Mouse (Mus musculus): ENCODE measurements around the gene Ccer2. TPM values are rescaled to one million over a fixed set of nuclear protein-coding genes. Genes with fewer than 3 reads are reported as not detected.

The Ccer2 gene
- polyA plus RNA-seq, 2 experiments, result 0.24 TPM; not detected in 1

DNA sequence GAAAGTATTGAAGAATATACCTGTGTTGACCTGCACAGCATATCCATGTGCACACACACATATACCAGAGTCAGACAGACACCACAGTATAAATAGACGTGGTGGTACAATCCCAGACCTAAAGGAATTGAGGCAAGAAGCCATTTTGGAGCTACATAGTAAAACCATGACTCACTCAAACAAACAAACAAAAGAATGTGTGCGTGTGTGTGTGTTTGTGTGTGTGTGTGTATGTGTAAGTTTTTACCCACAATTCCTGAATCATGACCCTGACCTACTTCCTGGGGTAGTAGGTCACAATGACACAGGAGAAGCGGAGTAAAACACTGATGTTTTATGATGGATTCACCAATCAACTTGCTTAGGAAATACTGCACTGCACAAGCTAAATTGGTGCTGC, 45.5 kb downstream of the Ccer2 start:
- ATAC-seq (ENCODE audit: low FRiP score, low read depth) (no peak), DNase-seq (ENCODE audit: low spot score) (no peak)
- no peak overlapping the region for H3K4me3 ChIP-seq (replicated peaks; ENCODE audit: low read length)
- no peak overlapping the region for H3K4me2 ChIP-seq (replicated peaks; ENCODE audit: low read depth, low read length, severe bottlenecking)
- TF ChIP-seq POLR2A (IDR thresholded peaks at IDR 0.05; ENCODE audit: borderline replicate concordance, extremely low read depth, insufficient read depth, insufficient read length), result no peak
- peaks cover 24% of the 10 kb centered on the region for H3K4me1 ChIP-seq (ENCODE audit: control insufficient read depth, insufficient read depth, low read length)
- H3K27ac ChIP-seq (replicated peaks; ENCODE audit: low read depth, low read length), result peak overlapping the region; percentile 90
- no peaks in the 10 kb centered on the region for H3K36me3 ChIP-seq (ENCODE audit: control insufficient read depth, insufficient read depth, low read length)
- H3K9me3 ChIP-seq (ENCODE audit: control insufficient read depth, low read length), result 0 out of 2 replicates have a peak, but pooled peaks cover 3% of the 10 kb centered on the region
- H3K9ac ChIP-seq (ENCODE audit: low read depth, low read length, severe bottlenecking), result no peak overlapping the region
- H3K27me3 ChIP-seq (ENCODE audit: control insufficient read depth, insufficient read depth, low read length), result no peaks in the 10 kb centered on the region
- WGBS, result 62% methylated on average over 3 of the region's 3 CpGs

DNA sequence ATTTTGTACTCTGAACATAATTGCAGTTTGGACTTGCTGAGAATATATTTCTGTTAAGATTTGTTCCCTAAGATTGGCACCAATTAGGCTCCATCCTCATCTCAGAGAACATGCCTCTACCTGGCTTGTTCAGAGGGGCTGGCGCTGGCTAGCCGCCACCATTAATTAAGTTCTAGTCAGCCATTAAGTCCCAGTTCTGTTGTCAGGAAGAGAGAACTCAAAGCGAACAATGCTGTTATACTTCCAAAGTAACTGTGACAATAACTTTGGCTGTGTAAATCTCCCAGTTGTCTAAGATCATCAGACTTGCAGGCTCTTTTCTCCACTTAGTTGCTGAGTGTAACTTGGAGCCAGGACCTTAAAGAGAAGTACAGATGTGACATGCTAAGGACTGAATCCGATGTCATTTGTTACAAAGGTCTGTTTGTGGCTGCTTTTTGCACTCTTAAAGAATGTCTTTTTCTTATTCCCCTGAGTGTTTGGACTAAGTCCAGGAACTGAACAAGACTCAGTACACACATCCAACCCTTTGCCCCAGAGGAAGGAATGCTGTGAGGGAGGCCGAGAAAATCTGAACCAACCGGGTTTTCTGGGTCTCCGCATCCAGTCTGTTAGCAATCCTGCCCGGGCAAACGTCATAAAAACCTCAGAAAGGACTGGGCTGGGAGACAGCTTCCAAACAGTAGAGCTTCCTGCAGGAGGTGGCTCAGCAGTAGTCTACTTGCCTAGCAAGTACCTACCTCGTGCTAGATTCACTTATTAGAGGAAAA, 46.1 kb downstream of the Ccer2 start:
- H3K9ac ChIP-seq (ENCODE audit: low read depth, low read length, severe bottlenecking), result no peak overlapping the region
- peak overlapping the region; percentile 90 for H3K27ac ChIP-seq (replicated peaks; ENCODE audit: low read depth, low read length)
- no peaks in the 10 kb centered on the region for H3K36me3 ChIP-seq (ENCODE audit: control insufficient read depth, insufficient read depth, low read length)
- H3K4me1 ChIP-seq (ENCODE audit: control insufficient read depth, insufficient read depth, low read length), result peaks cover 24% of the 10 kb centered on the region
- ATAC-seq (ENCODE audit: low FRiP score, low read depth) (peak; percentile 42; the same call in 1 of the 2 replicates), DNase-seq (ENCODE audit: low spot score) (peak; percentile 72)
- peak overlapping the region; percentile 28; the same call in 1 of the 2 replicates for H3K4me2 ChIP-seq (replicated peaks; ENCODE audit: low read depth, low read length, severe bottlenecking)
- H3K27me3 ChIP-seq (ENCODE audit: control insufficient read depth, insufficient read depth, low read length), result no peaks in the 10 kb centered on the region
- 15% methylated on average over 10 of the region's 10 CpGs for WGBS
- H3K9me3 ChIP-seq (ENCODE audit: control insufficient read depth, low read length), result 0 out of 2 replicates have a peak, but pooled peaks cover 3% of the 10 kb centered on the region
- TF ChIP-seq POLR2A (IDR thresholded peaks at IDR 0.05; ENCODE audit: borderline replicate concordance, extremely low read depth, insufficient read depth, insufficient read length), result no peak
- H3K4me3 ChIP-seq (replicated peaks; ENCODE audit: low read length), result no peak overlapping the region

DNA sequence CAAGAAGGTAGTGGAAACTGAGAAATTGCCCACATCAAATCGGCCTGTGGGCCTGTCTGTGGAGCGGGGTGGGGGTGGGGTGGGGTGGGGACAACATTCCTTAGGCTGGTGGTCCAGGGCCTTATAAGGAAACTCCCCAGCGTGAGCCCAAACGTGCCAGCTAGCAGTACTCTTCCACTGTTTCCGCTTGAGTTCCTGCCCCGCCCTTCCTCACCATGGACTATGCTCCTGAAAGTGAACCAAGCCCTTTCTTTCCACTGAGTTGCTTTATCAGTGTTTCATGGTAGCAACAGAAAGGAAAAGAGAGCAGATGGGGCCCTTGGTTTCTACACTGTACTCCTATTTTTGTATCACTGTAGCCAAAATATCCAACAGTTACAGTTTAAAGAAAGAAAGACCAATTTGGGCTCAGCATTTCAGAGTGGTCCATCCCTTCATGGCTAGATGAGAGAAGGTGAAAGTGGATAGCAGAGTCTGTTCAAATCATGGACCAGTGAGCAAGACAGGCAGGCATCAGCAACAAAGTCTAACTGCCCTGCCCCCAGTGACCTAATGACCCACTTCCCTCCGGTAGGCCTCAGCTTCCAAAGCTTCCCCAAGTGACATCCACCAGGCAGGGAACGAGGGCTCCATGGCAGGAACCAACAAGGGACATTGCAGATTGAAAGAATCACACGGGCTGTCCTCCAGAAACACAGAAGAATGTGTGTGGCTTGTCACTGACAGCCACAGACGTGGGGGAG, 47.0 kb downstream of the Ccer2 start:
- Histone ChIP-seq H3K9me3 (ENCODE audit: control insufficient read depth, low read length) (0 out of 2 replicates have a peak, but pooled peaks cover 3% of the 10 kb centered on the region), H3K27me3 (ENCODE audit: control insufficient read depth, insufficient read depth, low read length) (no peaks in the 10 kb centered on the region), H3K4me2 (replicated peaks; ENCODE audit: low read depth, low read length, severe bottlenecking) (peak overlapping the region; percentile 28; the same call in 1 of the 2 replicates), H3K4me1 (ENCODE audit: control insufficient read depth, insufficient read depth, low read length) (peaks cover 29% of the 10 kb centered on the region), H3K36me3 (ENCODE audit: control insufficient read depth, insufficient read depth, low read length) (no peaks in the 10 kb centered on the region), H3K4me3 (replicated peaks; ENCODE audit: low read length) (no peak overlapping the region), H3K27ac (replicated peaks; ENCODE audit: low read depth, low read length) (peak overlapping the region; percentile 90), H3K9ac (ENCODE audit: low read depth, low read length, severe bottlenecking) (0 out of 2 replicates have a peak overlapping the region, but pooled peaks have one; percentile 3)
- ATAC-seq (ENCODE audit: low FRiP score, low read depth) (peak; percentile 61; the same call in 1 of the 2 replicates), DNase-seq (ENCODE audit: low spot score) (peak; percentile 57)
- no peak for TF ChIP-seq POLR2A (IDR thresholded peaks at IDR 0.05; ENCODE audit: borderline replicate concordance, extremely low read depth, insufficient read depth, insufficient read length)
- 10% methylated on average over 10 of the region's 10 CpGs for WGBS

DNA sequence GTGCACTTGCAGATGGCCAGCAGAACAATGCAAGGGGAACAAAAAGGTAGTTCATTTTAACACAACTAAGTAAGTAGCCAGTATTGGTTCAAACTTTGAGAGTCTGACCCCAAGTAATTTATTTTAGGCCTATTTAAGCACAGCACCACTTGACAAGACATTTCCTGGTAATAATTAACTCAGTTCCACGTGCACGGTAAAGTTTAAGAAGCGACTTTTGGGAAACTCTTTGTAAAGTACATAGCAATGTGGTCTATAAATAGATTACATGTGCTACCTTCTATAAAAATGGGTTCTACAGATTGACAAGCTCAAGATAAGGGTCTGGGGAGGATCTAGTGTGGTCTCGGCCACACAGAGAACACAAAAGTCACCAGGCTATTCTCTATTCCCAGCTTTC, 47.8 kb downstream of the Ccer2 start:
- no peak overlapping the region for H3K4me2 ChIP-seq (replicated peaks; ENCODE audit: low read depth, low read length, severe bottlenecking)
- no peak for TF ChIP-seq POLR2A (IDR thresholded peaks at IDR 0.05; ENCODE audit: borderline replicate concordance, extremely low read depth, insufficient read depth, insufficient read length)
- peaks cover 32% of the 10 kb centered on the region for H3K4me1 ChIP-seq (ENCODE audit: control insufficient read depth, insufficient read depth, low read length)
- no peak overlapping the region for H3K4me3 ChIP-seq (replicated peaks; ENCODE audit: low read length)
- H3K27ac ChIP-seq (replicated peaks; ENCODE audit: low read depth, low read length), result peak overlapping the region; percentile 90; the same call in 1 of the 2 replicates
- ATAC-seq (ENCODE audit: low FRiP score, low read depth), result no peak
- H3K27me3 ChIP-seq (ENCODE audit: control insufficient read depth, insufficient read depth, low read length), result no peaks in the 10 kb centered on the region
- WGBS, result 38% methylated on average over 4 of the region's 4 CpGs
- DNase-seq (ENCODE audit: low spot score), result no peak
- H3K36me3 ChIP-seq (ENCODE audit: control insufficient read depth, insufficient read depth, low read length), result no peaks in the 10 kb centered on the region
- H3K9me3 ChIP-seq (ENCODE audit: control insufficient read depth, low read length), result 0 out of 2 replicates have a peak, but pooled peaks cover 3% of the 10 kb centered on the region
- no peak overlapping the region for H3K9ac ChIP-seq (ENCODE audit: low read depth, low read length, severe bottlenecking)

DNA sequence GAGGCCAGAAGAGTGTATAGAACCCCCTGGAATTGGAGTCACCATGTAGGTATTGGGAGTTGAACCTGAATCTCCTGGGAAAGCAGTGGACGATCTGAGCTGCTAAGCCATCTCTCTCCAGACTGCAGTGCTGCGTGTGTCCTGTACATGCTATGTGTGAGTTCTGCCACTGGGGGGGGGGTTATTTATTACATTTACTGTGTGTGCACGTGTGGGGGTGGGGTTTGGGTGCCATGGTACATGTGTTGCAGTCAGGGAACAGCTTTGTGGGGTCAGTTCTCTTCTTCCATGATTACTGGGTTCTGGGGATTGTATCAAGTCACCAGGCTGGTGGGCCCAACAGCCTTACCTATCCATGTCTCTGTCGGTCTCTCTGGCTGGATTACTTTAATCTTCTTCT, 50.9 kb downstream of the Ccer2 start:
- ATAC-seq (ENCODE audit: low FRiP score, low read depth) (no peak), DNase-seq (ENCODE audit: low spot score) (no peak)
- H3K27ac ChIP-seq (replicated peaks; ENCODE audit: low read depth, low read length), result no peak overlapping the region
- H3K4me2 ChIP-seq (replicated peaks; ENCODE audit: low read depth, low read length, severe bottlenecking), result no peak overlapping the region
- no peak for TF ChIP-seq POLR2A (IDR thresholded peaks at IDR 0.05; ENCODE audit: borderline replicate concordance, extremely low read depth, insufficient read depth, insufficient read length)
- H3K4me3 ChIP-seq (replicated peaks; ENCODE audit: low read length), result no peak overlapping the region
- H3K9ac ChIP-seq (ENCODE audit: low read depth, low read length, severe bottlenecking), result no peak overlapping the region
- no peaks in the 10 kb centered on the region for H3K27me3 ChIP-seq (ENCODE audit: control insufficient read depth, insufficient read depth, low read length)
- WGBS, result 76% methylated on average over 4 of the region's 4 CpGs
- H3K4me1 ChIP-seq (ENCODE audit: control insufficient read depth, insufficient read depth, low read length), result peaks cover 29% of the 10 kb centered on the region
- H3K9me3 ChIP-seq (ENCODE audit: control insufficient read depth, low read length), result no peaks in the 10 kb centered on the region
- no peaks in the 10 kb centered on the region for H3K36me3 ChIP-seq (ENCODE audit: control insufficient read depth, insufficient read depth, low read length)
